Mouse (Mus musculus): ENCODE data around the gene Kif3a. TPM values are rescaled to one million over a fixed set of nuclear protein-coding genes. Genes with fewer than 3 reads are reported as not detected.
A peak's percentile ranks its signal among the peaks of the same experiment; 100 is the strongest.
"Not testable (repeated sequence)": the region's sequence is repeated elsewhere in the genome, so short reads cannot be mapped to it uniquely, and the experiment has no call there.

Kif3a gene
- polyA plus RNA-seq, 1 experiment from 2014 or later = 160 TPM

DNA sequence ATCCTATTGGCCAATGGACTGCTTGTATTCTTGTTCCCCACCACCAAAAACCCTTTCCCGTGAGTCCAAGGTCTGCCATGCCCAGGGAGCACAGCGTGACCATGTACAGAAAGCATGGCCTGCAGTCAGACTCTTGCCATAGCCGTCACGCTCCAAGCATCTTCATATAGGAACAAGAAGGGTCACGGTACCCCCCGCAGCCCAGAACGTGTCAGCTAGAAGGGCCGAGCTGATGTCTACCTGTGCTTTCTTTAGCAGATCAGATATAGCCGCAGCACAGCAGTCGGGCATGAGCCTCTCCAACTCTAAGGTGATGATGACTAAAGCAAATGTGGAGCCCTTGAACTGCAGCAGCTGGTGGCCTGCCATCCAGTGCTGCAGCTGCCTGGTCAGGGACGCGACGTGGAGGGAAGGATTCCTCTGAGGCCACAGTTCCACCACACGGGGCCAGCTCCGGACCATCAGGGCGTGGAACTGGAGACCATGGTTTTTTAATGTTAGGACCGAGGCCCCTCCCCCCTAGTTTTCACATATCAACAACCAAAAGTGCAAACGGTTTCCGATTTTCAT is 19.1 kb upstream of the Kif3a start:
- H3K27me3 ChIP-seq = no peaks in the 10 kb centered on the region
- no peak overlapping the region for H3K4me2 ChIP-seq (replicated peaks)
- WGBS = 84% methylated on average over 19 of the region's 19 CpGs
- no peak for ATAC-seq (ENCODE audit: low FRiP score)
- H3K36me3 ChIP-seq = no peaks in the 10 kb centered on the region
- no peak overlapping the region for H3K9ac ChIP-seq
- H3K9me3 ChIP-seq (replicated peaks) = peaks cover 4% of the 10 kb centered on the region; the same call in 1 of the 2 replicates
- H3K27ac ChIP-seq = no peak overlapping the region
- no peak overlapping the region for H3K4me3 ChIP-seq
- peaks cover 6% of the 10 kb centered on the region; the same call in 1 of the 2 replicates for H3K4me1 ChIP-seq

DNA sequence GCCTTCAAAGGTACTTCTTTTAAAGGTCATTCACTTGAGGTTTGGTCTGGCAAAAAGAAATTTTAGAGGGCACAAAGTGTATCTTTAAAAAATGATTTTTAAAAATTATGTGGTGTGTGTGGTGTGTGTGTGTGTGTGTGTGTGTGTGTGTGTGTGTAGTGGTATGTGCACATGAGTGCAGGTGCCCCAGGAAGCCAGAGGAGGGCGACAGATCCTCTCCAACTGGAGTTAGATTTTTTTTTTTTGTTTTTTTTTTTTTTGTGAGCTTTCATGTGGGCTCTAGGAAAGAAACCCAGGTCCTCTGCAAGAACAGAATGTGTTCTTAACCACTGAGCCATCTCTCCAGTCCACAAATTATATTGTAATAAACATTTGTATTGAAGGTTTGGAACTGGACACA is 16.5 kb upstream of the Kif3a start:
- Histone ChIP-seq H3K27me3 (no peaks in the 10 kb centered on the region), H3K36me3 (no peaks in the 10 kb centered on the region), H3K27ac (no peak overlapping the region), H3K9me3 (replicated peaks) (peaks cover 5% of the 10 kb centered on the region; the same call in 1 of the 2 replicates), H3K4me2 (replicated peaks) (no peak overlapping the region), H3K4me3 (no peak overlapping the region), H3K4me1 (peaks cover 6% of the 10 kb centered on the region; the same call in 1 of the 2 replicates), H3K9ac (no peak overlapping the region)
- ATAC-seq (ENCODE audit: low FRiP score) = no peak
- 79% methylated on average over 1 of the region's 1 CpGs for WGBS

DNA sequence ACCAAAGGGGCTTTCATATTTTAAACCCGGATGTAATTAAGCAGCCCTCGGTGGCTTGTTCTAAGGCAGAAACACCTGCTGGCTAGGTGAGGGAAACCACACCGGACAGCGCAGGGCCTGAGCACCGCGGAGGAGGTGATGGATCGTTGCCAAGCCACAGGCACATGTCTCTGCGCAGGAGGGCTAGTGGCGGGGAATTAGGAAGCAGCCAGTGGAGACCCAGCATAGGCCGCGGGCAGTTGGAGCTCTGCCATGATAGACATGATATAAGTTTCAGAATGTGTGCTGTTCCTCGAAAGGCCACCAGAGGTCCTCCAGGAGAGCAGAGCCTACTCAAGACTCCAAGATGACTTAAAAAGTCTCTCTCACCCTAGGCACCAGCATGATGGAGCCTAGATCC is 15.4 kb upstream of the Kif3a start:
- no peak overlapping the region for H3K27ac ChIP-seq
- H3K27me3 ChIP-seq = no peaks in the 10 kb centered on the region
- H3K9ac ChIP-seq = no peak overlapping the region
- no peaks in the 10 kb centered on the region for H3K36me3 ChIP-seq
- H3K4me1 ChIP-seq = 0 out of 2 replicates have a peak, but pooled peaks cover 2% of the 10 kb centered on the region
- no peak overlapping the region for H3K4me3 ChIP-seq
- peaks cover 5% of the 10 kb centered on the region; the same call in 1 of the 2 replicates for H3K9me3 ChIP-seq (replicated peaks)
- WGBS = 70% methylated on average over 12 of the region's 12 CpGs
- H3K4me2 ChIP-seq (replicated peaks) = no peak overlapping the region
- ATAC-seq (ENCODE audit: low FRiP score) = no peak

DNA sequence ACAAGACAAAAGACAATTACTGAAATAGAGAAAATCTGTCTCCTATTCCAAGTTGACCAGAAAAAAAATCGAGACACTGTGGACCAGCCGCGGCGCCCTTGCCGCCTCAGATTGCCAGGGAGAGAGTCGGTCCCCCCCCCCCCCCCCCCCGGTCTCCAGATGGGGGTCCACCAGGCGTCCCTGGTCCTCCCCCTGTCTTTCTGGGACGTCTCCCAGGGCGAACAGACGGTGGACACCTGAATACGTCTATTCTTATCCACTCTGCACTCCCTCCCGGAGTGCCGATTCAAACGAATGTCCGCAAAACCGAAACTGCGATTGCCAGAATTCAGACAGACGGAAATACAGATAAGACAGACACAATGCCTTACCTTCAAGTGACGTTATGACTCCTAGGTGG is 10.7 kb upstream of the Kif3a start:
- not testable (repeated sequence) for H3K4me3 ChIP-seq; H3K36me3 ChIP-seq; H3K4me1 ChIP-seq; H3K9me3 ChIP-seq (replicated peaks); ATAC-seq (ENCODE audit: low FRiP score); H3K27me3 ChIP-seq; H3K27ac ChIP-seq; H3K4me2 ChIP-seq (replicated peaks); H3K9ac ChIP-seq
- WGBS = 93% methylated on average over 6 of the region's 20 CpGs

DNA sequence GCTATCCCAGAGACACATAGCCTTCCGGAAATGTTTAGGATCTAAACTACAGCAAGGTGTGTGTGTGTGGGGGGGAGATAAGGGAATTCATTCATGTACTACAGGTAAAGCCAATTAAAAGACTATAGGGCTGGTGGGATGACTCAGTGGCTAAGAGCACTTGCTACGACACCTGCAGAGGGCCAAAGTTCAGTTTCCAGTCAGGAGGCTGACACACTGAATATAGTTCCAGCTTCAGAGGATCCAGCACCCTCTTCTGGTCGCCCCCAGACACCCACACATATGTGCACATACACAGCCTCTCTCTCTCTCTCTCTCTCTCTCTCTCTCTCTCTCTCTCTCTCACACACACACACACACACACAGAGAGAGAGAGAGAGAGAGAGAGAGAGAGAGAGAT is 9.2 kb upstream of the Kif3a start:
- ATAC-seq (ENCODE audit: low FRiP score); H3K4me1 ChIP-seq; H3K9ac ChIP-seq; H3K4me2 ChIP-seq (replicated peaks); H3K27ac ChIP-seq; H3K4me3 ChIP-seq; H3K9me3 ChIP-seq (replicated peaks); H3K36me3 ChIP-seq; H3K27me3 ChIP-seq: not testable (repeated sequence)
- WGBS = 96% methylated on average over 1 of the region's 3 CpGs

DNA sequence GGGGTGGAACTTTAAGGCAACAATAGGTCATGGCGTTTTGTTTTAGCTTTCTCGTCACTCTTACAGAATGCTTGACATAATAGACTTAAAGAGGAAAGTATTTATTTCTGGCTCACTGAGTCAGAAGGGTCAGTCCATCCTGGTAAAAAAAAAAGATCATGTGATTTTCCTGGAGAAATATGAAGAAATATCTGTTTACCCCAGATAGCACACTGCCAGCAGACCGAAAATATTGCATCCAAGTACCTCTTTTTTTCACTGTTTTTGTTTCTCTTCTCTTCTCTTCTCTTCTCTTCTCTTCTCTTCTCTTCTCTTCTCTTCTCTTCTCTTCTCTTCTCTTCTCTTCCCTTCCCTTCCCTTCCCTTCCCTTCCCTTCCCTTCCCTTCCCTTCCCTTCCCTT is 7.2 kb upstream of the Kif3a start:
- H3K4me1 ChIP-seq; H3K9me3 ChIP-seq (replicated peaks); H3K4me2 ChIP-seq (replicated peaks); H3K9ac ChIP-seq; H3K4me3 ChIP-seq; H3K27me3 ChIP-seq; H3K36me3 ChIP-seq; ATAC-seq (ENCODE audit: low FRiP score); H3K27ac ChIP-seq: not testable (repeated sequence)
- 85% methylated on average over 2 of the region's 3 CpGs for WGBS

DNA sequence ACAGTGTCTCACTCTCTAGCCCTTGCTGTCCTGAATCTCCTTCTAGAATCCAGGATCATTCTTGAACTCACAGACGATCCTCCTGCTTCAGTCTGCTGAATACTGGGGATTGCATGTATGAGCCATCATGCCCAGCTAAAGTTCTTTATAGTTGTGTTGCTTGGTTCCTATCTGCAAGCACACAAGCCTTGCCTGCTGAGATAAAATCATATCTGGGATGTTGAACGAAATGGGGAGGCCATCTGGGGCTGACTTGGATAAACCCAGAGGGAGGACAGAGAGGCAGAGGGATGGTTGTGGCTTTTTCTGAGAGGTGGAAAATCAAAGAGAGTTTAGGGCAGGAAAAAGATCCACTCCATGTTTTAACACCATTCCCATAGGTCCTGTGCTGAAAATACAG is 5.2 kb upstream of the Kif3a start:
- H3K4me3 ChIP-seq = no peak overlapping the region
- no peaks in the 10 kb centered on the region for H3K36me3 ChIP-seq
- H3K27ac ChIP-seq = no peak overlapping the region
- no peak overlapping the region for H3K4me2 ChIP-seq (replicated peaks)
- H3K9me3 ChIP-seq (replicated peaks) = peaks cover 5% of the 10 kb centered on the region; the same call in 1 of the 2 replicates
- H3K27me3 ChIP-seq = no peaks in the 10 kb centered on the region
- peaks cover 4% of the 10 kb centered on the region; the same call in 1 of the 2 replicates for H3K4me1 ChIP-seq
- no peak overlapping the region for H3K9ac ChIP-seq
- ATAC-seq (ENCODE audit: low FRiP score) = no peak
- WGBS = 82% methylated on average over 2 of the region's 2 CpGs

DNA sequence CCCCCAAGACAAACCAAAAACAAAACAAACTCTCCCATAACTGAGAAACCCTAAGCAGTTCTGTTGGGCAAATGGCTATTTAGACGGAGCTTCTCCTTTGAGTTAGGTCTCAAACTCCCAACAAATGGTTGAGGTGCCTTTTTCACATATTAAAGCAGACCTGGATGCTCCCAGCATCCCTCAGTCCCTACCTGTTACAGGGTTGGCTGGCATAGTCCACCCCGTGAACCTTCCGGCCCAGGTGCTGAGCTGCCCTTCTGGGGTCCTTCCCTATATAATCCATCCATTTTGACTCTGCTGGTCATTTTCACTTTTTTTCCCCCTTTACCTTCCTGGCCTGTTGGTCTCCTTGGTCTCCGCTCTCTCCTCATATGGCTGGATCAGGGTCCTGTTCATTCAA is 533 bp upstream of the Kif3a start:
- Histone ChIP-seq H3K27ac (no peak overlapping the region), H3K4me3 (peak overlapping the region; percentile 77), H3K9ac (0 out of 2 replicates have a peak overlapping the region, but pooled peaks have one; percentile 83), H3K27me3 (no peaks in the 10 kb centered on the region), H3K9me3 (replicated peaks) (peaks cover 5% of the 10 kb centered on the region; the same call in 1 of the 2 replicates), H3K4me2 (replicated peaks) (peak overlapping the region; percentile 67), H3K36me3 (peaks cover 9% of the 10 kb centered on the region), H3K4me1 (peaks cover 17% of the 10 kb centered on the region)
- 89% methylated on average over 4 of the region's 4 CpGs for WGBS
- peak; percentile 43 for ATAC-seq (ENCODE audit: low FRiP score)

DNA sequence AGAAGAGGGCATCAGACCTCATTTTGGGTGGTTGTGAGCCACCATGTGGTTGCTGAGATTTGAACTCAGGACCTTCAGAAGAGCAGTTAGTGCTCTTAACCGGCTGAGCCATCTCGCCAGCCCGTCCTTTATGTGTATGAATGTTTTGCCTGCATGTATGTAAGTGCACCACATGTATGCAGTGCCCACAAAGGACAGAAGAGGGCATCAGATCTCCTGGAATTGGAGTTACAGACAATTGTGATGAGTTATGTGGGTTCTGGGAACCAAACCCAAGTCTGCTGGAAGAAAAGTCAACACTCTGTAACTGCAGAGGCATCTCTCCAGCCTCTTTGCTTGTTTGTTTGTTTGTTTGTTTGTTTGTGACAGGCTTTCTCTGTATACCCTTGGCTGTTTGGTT is 13.4 kb downstream of the Kif3a start:
- no peak overlapping the region for H3K4me3 ChIP-seq
- no peak overlapping the region for H3K27ac ChIP-seq
- no peak overlapping the region for H3K4me2 ChIP-seq (replicated peaks)
- ATAC-seq (ENCODE audit: low FRiP score) = no peak
- peaks cover 57% of the 10 kb centered on the region for H3K36me3 ChIP-seq
- no peaks in the 10 kb centered on the region for H3K9me3 ChIP-seq (replicated peaks)
- no peak overlapping the region for H3K9ac ChIP-seq
- 95% methylated on average over 3 of the region's 3 CpGs for WGBS
- H3K4me1 ChIP-seq = no peaks in the 10 kb centered on the region
- no peaks in the 10 kb centered on the region for H3K27me3 ChIP-seq

DNA sequence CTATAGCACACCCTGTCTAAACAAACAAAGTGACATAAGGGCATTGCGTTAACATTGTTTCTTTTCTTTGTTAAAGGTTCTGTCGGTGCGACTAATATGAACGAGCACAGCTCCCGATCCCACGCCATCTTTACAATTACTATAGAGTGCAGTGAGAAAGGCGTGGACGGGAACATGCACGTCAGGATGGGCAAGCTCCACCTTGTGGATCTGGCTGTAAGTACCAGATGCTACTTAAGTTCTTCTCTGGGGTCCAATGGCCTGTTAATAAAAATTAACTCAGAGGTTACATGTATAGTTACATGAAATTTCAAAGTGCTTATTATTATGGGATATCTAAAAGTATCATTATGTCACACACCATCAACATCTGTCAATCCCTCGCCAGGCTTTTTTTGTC is 16.0 kb downstream of the Kif3a start:
- H3K9me3 ChIP-seq (replicated peaks) = no peaks in the 10 kb centered on the region
- no peaks in the 10 kb centered on the region for H3K4me1 ChIP-seq
- 72% methylated on average over 10 of the region's 10 CpGs for WGBS
- peaks cover 73% of the 10 kb centered on the region for H3K36me3 ChIP-seq
- H3K4me2 ChIP-seq (replicated peaks) = no peak overlapping the region
- no peak overlapping the region for H3K27ac ChIP-seq
- no peaks in the 10 kb centered on the region for H3K27me3 ChIP-seq
- H3K4me3 ChIP-seq = no peak overlapping the region
- ATAC-seq (ENCODE audit: low FRiP score) = no peak
- no peak overlapping the region for H3K9ac ChIP-seq

DNA sequence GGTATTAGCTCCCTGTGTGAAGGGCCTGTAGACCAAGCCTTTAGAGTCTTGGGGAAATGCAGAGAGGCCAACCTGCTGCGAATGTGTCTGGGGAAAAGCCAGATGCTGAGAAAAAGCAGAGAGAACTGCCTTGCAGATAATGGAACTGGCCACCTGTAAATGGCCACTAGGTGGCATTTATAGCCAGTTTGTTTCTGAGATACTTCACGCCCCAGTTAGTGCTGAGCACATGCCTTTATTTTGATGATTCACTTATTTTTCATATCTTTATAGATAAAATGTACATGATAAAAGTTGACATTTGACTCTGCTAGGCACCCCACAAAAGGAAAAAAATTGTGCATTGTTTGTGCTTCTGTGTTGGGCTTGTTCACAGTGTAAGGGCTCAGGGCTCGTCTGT is 17.7 kb downstream of the Kif3a start:
- Histone ChIP-seq H3K4me2 (replicated peaks) (no peak overlapping the region), H3K4me3 (no peak overlapping the region), H3K36me3 (peaks cover 76% of the 10 kb centered on the region), H3K4me1 (no peaks in the 10 kb centered on the region), H3K27ac (no peak overlapping the region), H3K9ac (no peak overlapping the region), H3K9me3 (replicated peaks) (no peaks in the 10 kb centered on the region), H3K27me3 (no peaks in the 10 kb centered on the region)
- no peak for ATAC-seq (ENCODE audit: low FRiP score)
- WGBS = 70% methylated on average over 3 of the region's 3 CpGs

DNA sequence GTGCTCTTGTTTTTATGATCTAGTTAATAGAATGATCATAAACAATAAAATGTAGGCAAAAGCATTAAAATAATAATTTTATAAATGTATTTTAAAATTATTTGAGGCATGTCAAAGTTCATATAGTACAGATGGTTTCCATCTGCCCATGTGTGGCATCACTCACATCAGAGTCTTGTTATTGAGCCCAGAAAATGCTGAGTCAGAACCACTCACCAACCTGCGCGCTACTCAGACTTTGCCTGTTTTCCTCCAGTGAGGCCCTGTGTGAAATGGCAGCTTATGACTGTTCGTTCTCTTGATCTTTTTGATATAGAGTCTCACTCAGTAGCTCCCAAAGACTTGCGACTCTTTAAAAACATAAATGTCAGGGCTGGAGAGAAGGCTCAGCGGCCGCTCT is 18.3 kb downstream of the Kif3a start:
- no peaks in the 10 kb centered on the region for H3K27me3 ChIP-seq
- no peaks in the 10 kb centered on the region for H3K4me1 ChIP-seq
- WGBS = 98% methylated on average over 6 of the region's 6 CpGs
- no peak overlapping the region for H3K27ac ChIP-seq
- H3K36me3 ChIP-seq = peaks cover 70% of the 10 kb centered on the region
- H3K9me3 ChIP-seq (replicated peaks) = no peaks in the 10 kb centered on the region
- H3K4me3 ChIP-seq = no peak overlapping the region
- no peak overlapping the region for H3K9ac ChIP-seq
- H3K4me2 ChIP-seq (replicated peaks) = no peak overlapping the region
- ATAC-seq (ENCODE audit: low FRiP score) = no peak

DNA sequence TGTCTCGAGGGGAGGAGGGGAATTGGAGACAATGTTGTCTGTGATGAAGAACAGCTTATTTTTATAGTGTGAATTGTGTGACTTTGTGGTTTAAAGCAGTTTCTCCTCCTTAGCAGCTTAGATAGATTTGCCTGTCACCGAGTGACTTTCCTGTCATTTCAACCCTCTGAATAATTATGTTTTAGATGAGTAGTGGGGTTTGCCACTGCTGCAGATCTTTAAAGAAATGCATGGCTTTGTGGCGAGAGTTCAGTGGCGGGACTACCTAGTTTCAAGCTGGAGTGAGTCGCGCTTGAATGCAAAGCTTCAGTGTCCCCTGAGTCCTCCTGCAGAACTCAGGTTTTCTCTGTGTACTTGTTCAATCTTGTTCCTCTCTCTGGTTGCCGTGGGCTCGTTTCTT is 21.1 kb downstream of the Kif3a start:
- Histone ChIP-seq H3K4me3 (no peak overlapping the region), H3K27me3 (no peaks in the 10 kb centered on the region), H3K27ac (no peak overlapping the region), H3K4me2 (replicated peaks) (no peak overlapping the region), H3K4me1 (no peaks in the 10 kb centered on the region), H3K9ac (no peak overlapping the region), H3K9me3 (replicated peaks) (no peaks in the 10 kb centered on the region), H3K36me3 (peaks cover 81% of the 10 kb centered on the region)
- 76% methylated on average over 8 of the region's 8 CpGs for WGBS
- ATAC-seq (ENCODE audit: low FRiP score) = no peak
